Mouse (Mus musculus): Measurements from ENCODE around the gene Hdac2. TPM values are rescaled to one million over a fixed set of nuclear protein-coding genes. Genes with fewer than 3 reads are reported as not detected.

Hdac2 gene
- polyA plus RNA-seq (2016; fragmentation: Nextera tagmentation; extraction: Ambion mirVana), result 440 and 461 TPM in 2 replicates

DNA sequence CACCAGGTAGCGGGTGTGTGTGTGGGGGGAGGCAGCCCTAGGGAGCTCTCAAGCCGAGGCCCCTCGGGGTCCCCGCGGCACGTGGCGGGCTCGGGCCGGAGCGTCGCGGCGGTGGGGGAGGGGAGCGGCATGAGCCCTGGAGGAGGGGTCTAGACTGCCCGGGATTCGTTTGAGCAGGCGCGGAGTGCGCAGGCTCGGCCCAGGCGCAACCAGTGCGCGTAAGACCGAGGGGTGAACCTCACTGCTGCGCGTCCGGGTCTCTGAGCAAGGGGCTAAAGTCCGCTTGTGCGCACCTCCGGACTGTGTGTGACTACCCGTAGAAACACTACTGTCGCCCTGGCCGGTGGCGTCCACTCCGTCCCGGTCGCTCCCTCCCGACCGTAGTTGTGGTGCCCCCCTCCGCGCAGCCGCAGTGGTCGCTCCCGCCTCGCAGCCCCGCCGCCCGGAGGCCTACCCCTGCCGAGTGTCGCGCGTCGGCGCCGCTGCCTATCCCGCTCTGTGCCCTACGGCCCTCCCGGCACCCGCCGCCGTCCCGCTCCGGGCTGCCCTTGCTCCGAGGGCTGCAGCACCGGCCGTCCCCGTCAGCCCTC, at the start of gene Hdac2:
Hdac2 (plus strand) TSS at position 459 of the 590 bp plus-strand sequence.
- under 1% methylated on average over 67 of the region's 67 CpGs for WGBS
- Histone ChIP-seq H3K9ac (peak within 1 kb of the TSS; percentile 96), H3K27me3 (no peaks in the 10 kb centered on the region), H3K36me3 (no peaks in the 10 kb centered on the region), H3K4me3 (peak within 1 kb of the TSS; percentile 75), H3K4me2 (replicated peaks) (peak within 1 kb of the TSS; percentile 63), H3K27ac (peak within 1 kb of the TSS; percentile 99), H3K4me1 (peaks cover 18% of the 10 kb centered on the region), H3K9me3 (replicated peaks) (no peaks in the 10 kb centered on the region)
- peak; percentile 98 for ATAC-seq (ENCODE audit: low FRiP score)

DNA sequence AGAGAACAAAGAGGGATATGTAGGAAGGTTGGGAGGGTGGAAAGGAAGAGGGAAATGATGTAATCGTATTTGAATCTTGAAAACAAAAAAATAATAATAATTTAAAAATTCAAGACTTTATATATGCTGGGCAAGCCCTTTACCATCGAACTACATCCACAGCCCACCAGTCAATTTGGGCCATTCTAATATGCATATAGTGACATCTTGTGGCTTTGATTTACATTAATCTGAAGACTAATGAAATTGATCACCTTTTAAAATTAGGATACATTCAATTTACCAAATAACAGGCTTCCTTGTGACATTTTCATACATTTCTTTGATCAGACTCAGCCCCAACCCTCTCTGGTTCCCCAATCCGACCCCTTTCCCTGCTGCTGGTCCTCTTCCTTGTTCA, 46.1 kb upstream of the Hdac2 start:
- H3K9me3 ChIP-seq (replicated peaks), result no peaks in the 10 kb centered on the region
- no peaks in the 10 kb centered on the region for H3K36me3 ChIP-seq
- no peak overlapping the region for H3K27ac ChIP-seq
- WGBS, result 80% methylated on average over 3 of the region's 3 CpGs
- H3K4me1 ChIP-seq, result no peaks in the 10 kb centered on the region
- no peak overlapping the region for H3K9ac ChIP-seq
- no peaks in the 10 kb centered on the region for H3K27me3 ChIP-seq
- ATAC-seq (ENCODE audit: low FRiP score), result no peak
- no peak overlapping the region for H3K4me2 ChIP-seq (replicated peaks)
- H3K4me3 ChIP-seq, result no peak overlapping the region

GRCm38 (mm10) chr10:36935863-36936262, 38.5 kb upstream of the Hdac2 start:
- Histone ChIP-seq H3K4me2 (replicated peaks) (no peak overlapping the region), H3K4me3 (no peak overlapping the region), H3K27ac (no peak overlapping the region), H3K36me3 (no peaks in the 10 kb centered on the region), H3K9me3 (replicated peaks) (no peaks in the 10 kb centered on the region), H3K9ac (no peak overlapping the region), H3K27me3 (no peaks in the 10 kb centered on the region), H3K4me1 (no peaks in the 10 kb centered on the region)
- ATAC-seq (ENCODE audit: low FRiP score), result no peak
- 78% methylated on average over 5 of the region's 5 CpGs for WGBS

DNA sequence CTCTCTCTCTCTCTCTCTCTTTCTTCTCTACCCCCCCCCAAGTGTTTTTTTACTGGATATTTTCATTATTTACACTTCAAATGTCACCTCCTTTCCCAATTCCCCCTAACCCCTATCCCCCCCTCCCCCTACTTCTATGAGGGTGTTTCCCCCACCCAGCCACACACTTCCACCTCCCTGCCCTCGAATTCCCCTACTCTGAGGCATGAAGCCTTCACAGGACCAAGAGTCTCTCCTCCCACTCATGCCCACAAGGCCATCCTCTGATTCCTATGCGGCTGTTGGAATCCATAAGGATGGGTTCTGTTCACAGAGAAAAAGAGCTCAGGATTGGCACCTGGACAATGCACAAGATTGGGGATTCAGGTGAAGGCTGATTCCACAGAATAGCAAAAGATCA, 38.1 kb upstream of the Hdac2 start:
- no peak for ATAC-seq (ENCODE audit: low FRiP score)
- Histone ChIP-seq H3K9ac (no peak overlapping the region), H3K4me2 (replicated peaks) (no peak overlapping the region), H3K27me3 (no peaks in the 10 kb centered on the region), H3K4me3 (no peak overlapping the region), H3K27ac (no peak overlapping the region), H3K9me3 (replicated peaks) (no peaks in the 10 kb centered on the region), H3K36me3 (no peaks in the 10 kb centered on the region), H3K4me1 (no peaks in the 10 kb centered on the region)
- WGBS, result 74% methylated on average over 2 of the region's 2 CpGs

- Histone ChIP-seq H3K4me2 (replicated peaks) (no peak overlapping the region), H3K27ac (no peak overlapping the region), H3K9me3 (replicated peaks) (no peaks in the 10 kb centered on the region), H3K27me3 (no peaks in the 10 kb centered on the region), H3K4me1 (no peaks in the 10 kb centered on the region), H3K9ac (no peak overlapping the region), H3K4me3 (no peak overlapping the region), H3K36me3 (no peaks in the 10 kb centered on the region)
- whole genome bisulfite sequencing, result 83% methylated on average over 2 of the region's 2 CpGs
- no peak for ATAC-seq (ENCODE audit: low FRiP score)
Measured at GRCm38 (mm10) chr10:36951742-36952141, 22.6 kb upstream of the Hdac2 start.

DNA sequence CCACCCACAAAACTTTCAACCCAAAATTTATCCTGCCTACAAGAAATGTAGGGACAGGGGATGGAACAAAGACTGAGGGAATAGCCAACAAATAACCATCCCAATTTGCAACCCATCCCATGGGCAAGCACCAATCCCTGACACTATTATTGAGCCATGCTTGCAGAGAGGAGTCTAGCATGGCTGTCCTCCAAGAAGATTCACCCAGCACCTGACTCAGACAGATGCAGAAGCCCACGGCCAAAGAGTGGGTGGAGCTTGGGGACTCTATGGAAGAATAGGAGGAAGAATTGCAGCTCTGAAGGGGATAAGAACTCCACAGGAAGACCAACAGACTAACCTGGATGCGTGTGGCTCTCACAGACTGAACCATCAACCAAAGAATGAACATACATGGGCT, 21.7 kb upstream of the Hdac2 start:
- no peak for ATAC-seq (ENCODE audit: low FRiP score)
- Histone ChIP-seq H3K9me3 (replicated peaks) (no peaks in the 10 kb centered on the region), H3K36me3 (no peaks in the 10 kb centered on the region), H3K4me3 (no peak overlapping the region), H3K9ac (no peak overlapping the region), H3K4me1 (no peaks in the 10 kb centered on the region), H3K27ac (no peak overlapping the region), H3K27me3 (no peaks in the 10 kb centered on the region), H3K4me2 (replicated peaks) (no peak overlapping the region)
- WGBS, result 78% methylated on average over 2 of the region's 2 CpGs

DNA sequence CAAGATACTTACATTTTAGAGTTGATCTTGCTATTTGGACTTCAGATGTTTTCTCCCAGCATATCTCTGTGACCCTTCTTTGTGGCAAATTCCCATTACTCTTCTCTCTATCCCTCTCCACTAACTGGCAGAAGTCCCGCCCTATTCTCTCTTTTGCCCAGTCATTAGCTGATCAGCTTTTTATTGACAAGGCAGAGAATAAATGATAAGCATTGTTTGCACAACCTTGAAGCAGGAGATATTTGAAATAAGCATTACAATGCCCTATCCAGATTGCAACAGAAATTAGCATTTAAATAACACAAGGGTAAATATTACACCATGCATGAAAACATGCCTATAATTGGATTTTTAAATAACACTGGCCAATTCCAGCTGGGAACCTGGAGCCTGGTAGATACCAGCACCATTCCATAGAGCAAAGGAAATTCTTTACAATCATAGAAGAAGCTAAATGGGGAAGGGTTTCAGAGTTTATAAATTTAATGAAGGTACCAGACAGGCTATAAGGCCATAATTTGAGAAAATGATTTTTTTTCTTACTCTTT, 14.7 kb upstream of the Hdac2 start:
- peak; percentile 90 for ATAC-seq (ENCODE audit: low FRiP score)
- H3K4me2 ChIP-seq (replicated peaks), result no peak overlapping the region
- no peaks in the 10 kb centered on the region for H3K27me3 ChIP-seq
- H3K36me3 ChIP-seq, result no peaks in the 10 kb centered on the region
- WGBS, result 95% methylated on average over 1 of the region's 1 CpGs
- no peak overlapping the region; the same call in 1 of the 2 replicates for H3K27ac ChIP-seq
- H3K9ac ChIP-seq, result no peak overlapping the region
- no peaks in the 10 kb centered on the region for H3K4me1 ChIP-seq
- no peak overlapping the region for H3K4me3 ChIP-seq
- H3K9me3 ChIP-seq (replicated peaks), result no peaks in the 10 kb centered on the region

DNA sequence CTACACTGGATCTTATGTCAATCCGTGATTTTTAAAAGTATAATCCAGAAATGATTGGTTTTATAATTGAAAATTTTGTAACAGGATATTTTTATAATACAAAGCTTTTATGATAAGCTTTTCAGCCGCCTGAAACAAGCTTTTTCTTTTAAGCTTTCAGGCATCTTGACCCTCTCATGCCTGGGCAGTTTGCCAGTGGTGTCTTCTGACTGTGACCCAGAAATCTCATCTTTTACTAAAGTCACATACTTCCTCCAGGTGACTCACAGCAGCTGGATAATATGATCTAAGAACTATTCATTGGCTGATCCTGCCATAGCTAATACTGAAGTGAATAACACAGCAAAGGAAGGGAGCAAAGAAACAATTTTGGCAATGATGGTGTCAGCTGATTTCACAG, 9.9 kb upstream of the Hdac2 start:
- H3K27ac ChIP-seq, result no peak overlapping the region
- ATAC-seq (ENCODE audit: low FRiP score), result no peak
- H3K4me3 ChIP-seq, result no peak overlapping the region
- no peaks in the 10 kb centered on the region for H3K36me3 ChIP-seq
- 69% methylated on average over 2 of the region's 2 CpGs for WGBS
- H3K9me3 ChIP-seq (replicated peaks), result no peaks in the 10 kb centered on the region
- H3K27me3 ChIP-seq, result no peaks in the 10 kb centered on the region
- no peak overlapping the region for H3K9ac ChIP-seq
- no peak overlapping the region for H3K4me2 ChIP-seq (replicated peaks)
- H3K4me1 ChIP-seq, result no peaks in the 10 kb centered on the region

DNA sequence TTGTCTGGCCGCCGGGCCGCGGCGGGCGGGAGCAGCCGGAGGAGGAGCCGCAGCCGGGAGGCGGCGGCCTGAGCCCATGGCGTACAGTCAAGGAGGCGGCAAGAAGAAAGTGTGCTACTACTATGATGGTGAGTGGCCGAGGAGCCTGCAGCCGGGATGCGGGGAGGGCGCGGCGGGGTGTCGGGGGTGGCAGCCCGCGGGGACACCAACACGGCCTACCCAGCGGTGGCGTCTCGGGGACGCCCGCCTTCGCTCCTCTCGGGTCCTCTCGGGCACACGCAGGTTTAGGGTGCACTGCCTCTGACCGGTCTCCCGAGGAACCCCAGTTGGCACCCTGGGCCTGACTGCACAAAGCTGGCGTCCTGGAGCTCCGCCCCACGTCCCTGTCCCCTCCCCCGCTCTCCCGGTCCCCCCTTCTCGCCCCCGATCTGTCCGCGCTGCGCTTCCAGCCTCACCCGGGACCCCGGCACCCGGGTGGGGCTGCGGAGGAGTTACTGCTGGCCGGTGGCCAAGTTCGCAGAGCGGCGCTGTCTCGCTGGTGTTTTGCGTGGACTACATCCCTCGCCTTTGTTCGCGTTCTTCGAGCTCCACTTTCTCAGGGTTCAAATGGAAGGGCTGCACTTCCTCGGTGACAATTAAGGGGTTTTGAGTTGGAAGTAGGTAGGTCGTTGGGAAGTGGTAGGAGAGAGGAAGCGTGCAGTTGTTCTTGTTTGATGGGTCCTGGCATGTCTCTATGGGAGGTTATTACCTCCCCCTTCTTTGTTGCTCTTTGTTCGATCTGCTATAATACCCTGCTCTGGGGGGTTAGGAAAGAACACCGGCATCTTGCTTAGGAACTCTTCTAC, 554 bp downstream of the Hdac2 start:
- H3K9ac ChIP-seq, result peak overlapping the region; percentile 96
- no peaks in the 10 kb centered on the region for H3K36me3 ChIP-seq
- peaks cover 18% of the 10 kb centered on the region for H3K4me1 ChIP-seq
- peak overlapping the region; percentile 99 for H3K27ac ChIP-seq
- no peaks in the 10 kb centered on the region for H3K9me3 ChIP-seq (replicated peaks)
- peak overlapping the region; percentile 63 for H3K4me2 ChIP-seq (replicated peaks)
- ATAC-seq (ENCODE audit: low FRiP score), result peak; percentile 82
- peak overlapping the region; percentile 75 for H3K4me3 ChIP-seq
- under 1% methylated on average over 62 of the region's 63 CpGs for WGBS
- no peaks in the 10 kb centered on the region for H3K27me3 ChIP-seq

DNA sequence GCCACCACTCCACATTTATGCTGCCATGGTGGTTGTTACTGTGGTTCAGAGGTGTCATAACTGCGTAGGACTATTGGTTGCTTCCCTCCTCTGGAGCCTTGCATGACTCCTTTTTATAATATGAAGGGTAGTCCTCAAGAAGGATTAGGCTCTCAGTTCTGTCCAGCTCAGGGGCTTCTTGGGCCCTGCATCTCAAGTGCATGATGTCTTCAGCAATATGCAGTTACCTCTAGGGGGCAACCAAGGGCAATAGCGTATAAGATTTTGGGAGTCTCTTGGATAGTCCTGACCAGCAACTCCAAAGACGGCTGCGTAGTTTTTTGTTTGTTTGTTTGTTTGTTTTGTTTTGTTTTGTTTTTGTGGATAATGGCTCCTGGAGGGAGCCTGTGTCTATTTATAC, 7.5 kb downstream of the Hdac2 start:
- ATAC-seq (ENCODE audit: low FRiP score), result no peak
- Histone ChIP-seq H3K4me3 (no peak overlapping the region), H3K36me3 (0 out of 2 replicates have a peak, but pooled peaks cover 3% of the 10 kb centered on the region), H3K4me1 (peaks cover 3% of the 10 kb centered on the region), H3K4me2 (replicated peaks) (no peak overlapping the region), H3K27me3 (no peaks in the 10 kb centered on the region), H3K27ac (no peak overlapping the region), H3K9me3 (replicated peaks) (no peaks in the 10 kb centered on the region), H3K9ac (no peak overlapping the region)
- 92% methylated on average over 4 of the region's 4 CpGs for WGBS

DNA sequence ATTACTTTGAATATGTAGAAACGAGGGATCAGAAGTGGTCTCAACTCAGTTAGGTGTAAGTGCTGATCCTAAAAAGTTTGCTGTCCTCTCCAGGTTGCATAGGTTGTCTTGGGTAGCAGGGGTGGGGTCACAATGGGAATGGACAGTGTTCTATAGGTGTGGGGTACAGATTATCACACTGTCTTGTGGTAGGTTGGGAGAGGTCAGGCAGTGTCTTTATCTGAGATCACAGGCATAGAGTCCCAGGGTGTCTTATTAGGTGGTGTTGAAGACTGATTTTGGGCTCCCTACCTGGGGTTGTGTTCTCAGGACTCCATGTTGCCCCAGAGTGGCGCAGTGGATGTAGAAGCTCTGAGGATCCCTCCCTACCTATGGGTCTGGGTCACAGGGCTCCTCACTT, 17.8 kb downstream of the Hdac2 start:
- H3K4me3 ChIP-seq, result no peak overlapping the region
- no peak for ATAC-seq (ENCODE audit: low FRiP score)
- H3K36me3 ChIP-seq, result peaks cover 77% of the 10 kb centered on the region
- H3K27me3 ChIP-seq, result no peaks in the 10 kb centered on the region
- H3K9ac ChIP-seq, result no peak overlapping the region
- H3K27ac ChIP-seq, result no peak overlapping the region
- no peaks in the 10 kb centered on the region for H3K4me1 ChIP-seq
- H3K4me2 ChIP-seq (replicated peaks), result no peak overlapping the region
- WGBS, result 99% methylated on average over 2 of the region's 2 CpGs
- no peaks in the 10 kb centered on the region for H3K9me3 ChIP-seq (replicated peaks)

GRCm38 (mm10) chr10:37000839-37001238, 26.5 kb downstream of the Hdac2 start:
- H3K9ac ChIP-seq, result no peak overlapping the region
- H3K9me3 ChIP-seq (replicated peaks), result peaks cover under 1% of the 10 kb centered on the region; the same call in 1 of the 2 replicates
- H3K27me3 ChIP-seq, result no peaks in the 10 kb centered on the region
- no peak overlapping the region for H3K27ac ChIP-seq
- H3K4me3 ChIP-seq, result no peak overlapping the region
- WGBS, result 91% methylated on average over 2 of the region's 2 CpGs
- H3K4me1 ChIP-seq, result no peaks in the 10 kb centered on the region
- ATAC-seq (ENCODE audit: low FRiP score), result no peak
- no peak overlapping the region for H3K4me2 ChIP-seq (replicated peaks)
- H3K36me3 ChIP-seq, result peaks cover 86% of the 10 kb centered on the region

Measured in hindbrain, embryonic 12.5 days (tissue).